Mouse (Mus musculus) CH12.LX (cell line): ENCODE measurements around the gene Samsn1. TPM values are rescaled to one million over a fixed set of nuclear protein-coding genes. Genes with fewer than 3 reads are reported as not detected.

Experiments used
- DNase-seq: peaks from one replicate; pipeline ENCODE4 v3.0.0-alpha.2; 2013; ENCODE audit errors: extremely low read depth
- H3K27ac ChIP-seq: 2 replicates; pipeline ENCODE4 v1.5.1; 2012; ENCODE audit warnings: low read depth, mild to moderate bottlenecking, control low read depth, moderate library complexity; ENCODE audit not compliant: insufficient read depth
- H3K27me3 ChIP-seq: replicated peaks from 2 replicates; pipeline ENCODE3; 2012; ENCODE audit warnings: inconsistent platforms
- H3K36me3 ChIP-seq, 2 experiments: replicated peaks in 1 of 2; 2 replicates each; pipeline versions ENCODE3 to v1.6.1; 2012; ENCODE audit warnings: inconsistent platforms in 1 of 2, low read length in 1 of 2, mild to moderate bottlenecking in 1 of 2, mixed read lengths in 1 of 2, moderate library complexity in 1 of 2; ENCODE audit not compliant: control insufficient read depth in 1 of 2, insufficient read depth in 1 of 2
- H3K4me1 ChIP-seq, 2 experiments: 2 replicates each; pipeline ENCODE4 v1.6.1; 2012; ENCODE audit warnings: inconsistent platforms in 1 of 2, moderate library complexity in 1 of 2; ENCODE audit not compliant: insufficient read depth in 2 of 2, control insufficient read depth in 1 of 2
- H3K4me2 ChIP-seq: 2 replicates; pipeline ENCODE4 v1.6.1; 2012; ENCODE audit warnings: low read depth, mild to moderate bottlenecking, control low read depth; ENCODE audit not compliant: poor library complexity, insufficient read depth, severe bottlenecking
- H3K4me3 ChIP-seq, 3 experiments: fragments of 150-350 bp in 1 of 3; sonication (generic) in 1 of 3; replicated peaks in 1 of 3; 2 replicates each; pipeline versions ENCODE3 to v1.5.1; 2011 to 2012; ENCODE audit warnings: low read depth in 2 of 3, low read length in 2 of 3, mild to moderate bottlenecking in 2 of 3, moderate library complexity in 2 of 3, control low read depth in 1 of 3, improper control_type of control experiment in 1 of 3, inconsistent platforms in 1 of 3, mixed read lengths in 1 of 3; ENCODE audit not compliant: poor library complexity in 1 of 3
- H3K79me2 ChIP-seq: replicated peaks from 2 replicates; pipeline ENCODE4 v1.6.1; 2012; ENCODE audit warnings: mild to moderate bottlenecking, moderate library complexity; ENCODE audit not compliant: control insufficient read depth, poor library complexity, insufficient read depth, severe bottlenecking; ENCODE audit errors: extremely low read depth
- H3K9ac ChIP-seq: 2 replicates; pipeline ENCODE4 v1.6.1; 2012; ENCODE audit warnings: low read depth, mild to moderate bottlenecking, control low read depth, moderate library complexity; ENCODE audit not compliant: insufficient read depth
- H3K9me3 ChIP-seq: replicated peaks from 2 replicates; pipeline ENCODE3; 2012; ENCODE audit warnings: low read length, inconsistent platforms, mixed read lengths
- BHLHE40 ChIP-seq: IDR thresholded peaks from 2 replicates; pipeline ENCODE4 v1.6.1; 2011; ENCODE audit warnings: mild to moderate bottlenecking, low read depth, low read length, improper control_type of control experiment
- CHD1 ChIP-seq: IDR thresholded peaks from 2 replicates; pipeline ENCODE4 v1.6.1; 2012; ENCODE audit warnings: low read depth, low read length, improper control_type of control experiment, inconsistent platforms
- CHD2 ChIP-seq: IDR thresholded peaks from 2 replicates; pipeline ENCODE4 v1.6.1; 2011; ENCODE audit warnings: low read length, improper control_type of control experiment
- CTCF ChIP-seq, 2 experiments: IDR thresholded peaks in 1 of 2; conservative IDR thresholded peaks in 1 of 2; 2 replicates each; pipeline ENCODE4 v1.5.1; 2011 to 2012; ENCODE audit warnings: low read depth in 2 of 2, low read length in 2 of 2, improper control_type of control experiment in 1 of 2, inconsistent platforms in 1 of 2, mild to moderate bottlenecking in 1 of 2, moderate library complexity in 1 of 2
- ELF1 ChIP-seq: IDR thresholded peaks from 2 replicates; pipeline ENCODE4 v1.6.1; 2014; ENCODE audit warnings: low read depth, mild to moderate bottlenecking, inconsistent platforms, low read length, improper control_type of control experiment
- ETS1 ChIP-seq: conservative IDR thresholded peaks from 2 replicates; pipeline ENCODE4 v1.6.1; 2012; ENCODE audit warnings: low read depth, mild to moderate bottlenecking, inconsistent platforms, low read length, improper control_type of control experiment, moderate library complexity
- GABPA ChIP-seq: IDR thresholded peaks from 2 replicates; pipeline ENCODE4 v1.6.1; 2012; ENCODE audit warnings: low read depth, low read length, improper control_type of control experiment, inconsistent platforms; ENCODE audit not compliant: insufficient replicate concordance
- HCFC1 ChIP-seq: IDR thresholded peaks from 2 replicates; pipeline ENCODE4 v1.6.1; 2012; ENCODE audit warnings: low read depth, mild to moderate bottlenecking, inconsistent platforms, low read length, improper control_type of control experiment
- JUN ChIP-seq: IDR thresholded peaks from 2 replicates; pipeline ENCODE4 v1.6.1; 2011; ENCODE audit warnings: low read depth, mild to moderate bottlenecking, low read length, improper control_type of control experiment, moderate library complexity; ENCODE audit not compliant: insufficient read depth
- JUND ChIP-seq: conservative IDR thresholded peaks from 2 replicates; pipeline ENCODE4 v1.6.1; 2011; ENCODE audit warnings: low read depth, low read length, improper control_type of control experiment
- KAT2A ChIP-seq: IDR thresholded peaks from 2 replicates; pipeline ENCODE4 v1.6.1; 2012; ENCODE audit warnings: low read length, improper control_type of control experiment, inconsistent platforms; ENCODE audit not compliant: insufficient replicate concordance
- MAFK ChIP-seq: IDR thresholded peaks from 2 replicates; pipeline ENCODE4 v1.6.1; 2011; ENCODE audit warnings: low read length, improper control_type of control experiment; ENCODE audit not compliant: insufficient replicate concordance
- MAX ChIP-seq: IDR thresholded peaks from 2 replicates; pipeline ENCODE4 v1.6.1; 2011; ENCODE audit warnings: low read length, improper control_type of control experiment
- MXI1 ChIP-seq: IDR thresholded peaks from 2 replicates; pipeline ENCODE4 v1.6.1; 2011; ENCODE audit warnings: mild to moderate bottlenecking, low read depth, low read length, improper control_type of control experiment
- MYC ChIP-seq: IDR thresholded peaks from 2 replicates; pipeline ENCODE4 v1.6.1; 2011; ENCODE audit warnings: low read depth, mild to moderate bottlenecking, improper control_type of control experiment, low read length
- POLR2A ChIP-seq: IDR thresholded peaks from 2 replicates; pipeline ENCODE4 v1.6.1; 2011; ENCODE audit warnings: low read depth, mild to moderate bottlenecking, improper control_type of control experiment, low read length
- POLR2AphosphoS2 ChIP-seq: IDR thresholded peaks from 2 replicates; pipeline ENCODE4 v1.6.1; 2011; ENCODE audit warnings: low read depth, low read length, improper control_type of control experiment
- RAD21 ChIP-seq: IDR thresholded peaks from 2 replicates; pipeline ENCODE4 v1.6.1; 2011; ENCODE audit warnings: low read depth, mild to moderate bottlenecking, low read length, improper control_type of control experiment, moderate library complexity
- RCOR1 ChIP-seq: conservative IDR thresholded peaks from 2 replicates; pipeline ENCODE4 v1.6.1; 2012; ENCODE audit warnings: low read depth, mild to moderate bottlenecking, inconsistent platforms, low read length, improper control_type of control experiment
- SIN3A ChIP-seq: IDR thresholded peaks from 2 replicates; pipeline ENCODE4 v1.6.1; 2012; ENCODE audit warnings: low read length, improper control_type of control experiment, inconsistent platforms
- TBP ChIP-seq: conservative IDR thresholded peaks from 2 replicates; pipeline ENCODE4 v1.6.1; 2011; ENCODE audit warnings: low read depth, low read length, improper control_type of control experiment
- UBTF ChIP-seq: IDR thresholded peaks from 2 replicates; pipeline ENCODE4 v1.6.1; 2012; ENCODE audit warnings: low read depth, mild to moderate bottlenecking, inconsistent platforms, low read length, improper control_type of control experiment, moderate library complexity
- USF2 ChIP-seq: conservative IDR thresholded peaks from 2 replicates; pipeline ENCODE4 v1.6.1; 2011; ENCODE audit warnings: low read depth, low read length, improper control_type of control experiment
- ZC3H11A ChIP-seq: IDR thresholded peaks from 2 replicates; pipeline ENCODE4 v1.6.1; 2012; ENCODE audit warnings: low read depth, mild to moderate bottlenecking, inconsistent platforms, low read length, improper control_type of control experiment
- ZKSCAN1 ChIP-seq: IDR thresholded peaks from 2 replicates; pipeline ENCODE4 v1.6.1; 2012; ENCODE audit warnings: low read depth, inconsistent platforms, low read length, improper control_type of control experiment, borderline replicate concordance
- ZMIZ1 ChIP-seq: IDR thresholded peaks from 2 replicates; pipeline ENCODE4 v1.6.1; 2012; ENCODE audit warnings: low read depth, mild to moderate bottlenecking, inconsistent platforms, low read length, improper control_type of control experiment
- dilution Hi-C: fragments of 300-500 bp; cut with MboI; formaldehyde crosslinking; loops from 2 replicates; pipeline ENCODE4 v1.14.3; 2020; ENCODE audit warnings: low sequenced_read_pairs; ENCODE audit not compliant: extremely low pct_unique_long_range_greater_than_20kb, extremely low pct_ligation_motif_present
- in situ Hi-C: fragments of 300-500 bp; cut with MboI; formaldehyde crosslinking; loops from 3 replicates; pipeline ENCODE4 v1.14.3; 2019; ENCODE audit warnings: low sequenced_read_pairs, low pct_ligation_motif_present, low pct_unique_long_range_greater_than_20kb, mixed read lengths
- polyA plus RNA-seq: library from polyadenylated mRNA; unstranded; fragments of >175 nt; gene quantifications from 2 replicates; pipeline ENCODE4 v1.2.1, GENCODE M21; 2012; ENCODE audit warnings: low read depth; ENCODE audit not compliant: insufficient read length
- total RNA-seq, 2 experiments: library from RNA; depleted of rRNA; stranded (reverse); fragments of 300-350 nt in 1 of 2; fragments of >200 nt in 1 of 2; gene quantifications; 2 replicates each; pipeline ENCODE4 v1.2.3; 2012 to 2014

Gene Samsn1
- total and polyA plus RNA-seq, 3 experiments = 27.7 to 76.9 (median 29.6) TPM

GRCm38 (mm10) chr16:75853556-75854271 is 168.4 kb downstream of the Samsn1 start:
- peaks cover 3 to 6% of the 10 kb centered on the region in 2 experiments for H3K36me3 ChIP-seq
- no peak overlapping the region for H3K27ac ChIP-seq
- no peak overlapping the region for H3K4me2 ChIP-seq
- H3K9me3 ChIP-seq = no peaks in the 10 kb centered on the region
- no peak overlapping the region for H3K4me3 ChIP-seq
- H3K4me1 ChIP-seq = no peaks in the 10 kb centered on the region
- H3K27me3 ChIP-seq = no peaks in the 10 kb centered on the region
- H3K79me2 ChIP-seq = no peaks in the 10 kb centered on the region
- TF ChIP-seq POLR2A (no peak), CTCF (conservative IDR thresholded peaks at IDR 0.05 in 1 of 2, IDR thresholded peaks at IDR 0.05 in 1 of 2; ENCODE audit: low read depth in 2 of 2, low read length in 2 of 2) (no peak), JUND (no peak), KAT2A (no peak), USF2 (no peak), BHLHE40 (no peak), ZKSCAN1 (no peak), UBTF (no peak), POLR2AphosphoS2 (no peak), MXI1 (no peak), ELF1 (no peak), GABPA (no peak), CHD2 (no peak)
- dilution Hi-C loops (no loop called here), in situ Hi-C loops (no loop called here)
- no peak overlapping the region for H3K9ac ChIP-seq
- DNase-seq = no peak

- Histone ChIP-seq H3K9ac (no peak overlapping the region), H3K79me2 (no peaks in the 10 kb centered on the region), H3K36me3 (no peaks in the 10 kb centered on the region), H3K27ac (no peak overlapping the region), H3K4me3 (no peak overlapping the region), H3K4me2 (no peak overlapping the region), H3K27me3 (no peaks in the 10 kb centered on the region), H3K9me3 (no peaks in the 10 kb centered on the region), H3K4me1 (no peaks in the 10 kb centered on the region)
- dilution Hi-C loops = no loop called here
- in situ Hi-C loops = no loop called here
- DNase-seq = no peak
- TF ChIP-seq RAD21 (no peak), POLR2AphosphoS2 (no peak), MYC (no peak)
Observed at GRCm38 (mm10) chr16:75852485-75852884, 169.6 kb downstream of the Samsn1 start.

- no peaks in the 10 kb centered on the region for H3K4me1 ChIP-seq
- H3K9me3 ChIP-seq = no peaks in the 10 kb centered on the region
- H3K4me3 ChIP-seq = no peak overlapping the region
- no peak overlapping the region for H3K9ac ChIP-seq
- in situ Hi-C loops = no loop called here
- no peak overlapping the region for H3K27ac ChIP-seq
- H3K27me3 ChIP-seq = no peaks in the 10 kb centered on the region
- no peaks in the 10 kb centered on the region for H3K79me2 ChIP-seq
- dilution Hi-C loops = no loop called here
- no peak for DNase-seq
- TF ChIP-seq ZMIZ1 (no peak), JUND (no peak), JUN (no peak), SIN3A (no peak), ZC3H11A (no peak), HCFC1 (no peak), POLR2A (no peak), ETS1 (no peak), MAX (no peak), USF2 (no peak), CTCF (conservative IDR thresholded peaks at IDR 0.05 in 1 of 2, IDR thresholded peaks at IDR 0.05 in 1 of 2; ENCODE audit: low read depth in 2 of 2, low read length in 2 of 2) (no peak), RCOR1 (no peak), MAFK (no peak), CHD1 (no peak), KAT2A (no peak), TBP (no peak)
- TF ChIP-seq, all 38 proteins: peak for 0
- peak overlapping the region; percentile 43 for H3K4me2 ChIP-seq
- H3K36me3 ChIP-seq = no peaks in the 10 kb centered on the region
Observed at GRCm38 (mm10) chr16:75849039-75849438, 173.0 kb downstream of the Samsn1 start.
